Mouse (Mus musculus) right cerebral cortex, postnatal 25 days (tissue): ENCODE data around the gene Parp11.
"Not testable (repeated sequence)": the region's sequence is repeated elsewhere in the genome, so short reads cannot be mapped to it uniquely, and the experiment has no call there.

Source experiments
- DNase-seq: peaks from one replicate; pipeline ENCODE4 v3.0.0; 2022

Parp11 gene

GRCm38 (mm10) chr6:127500119-127500518 lies 53.5 kb downstream of the Parp11 start:
- DNase-seq = no peak

GRCm38 (mm10) chr6:127500806-127501205 lies 54.2 kb downstream of the Parp11 start:
- DNase-seq = no peak

DNA sequence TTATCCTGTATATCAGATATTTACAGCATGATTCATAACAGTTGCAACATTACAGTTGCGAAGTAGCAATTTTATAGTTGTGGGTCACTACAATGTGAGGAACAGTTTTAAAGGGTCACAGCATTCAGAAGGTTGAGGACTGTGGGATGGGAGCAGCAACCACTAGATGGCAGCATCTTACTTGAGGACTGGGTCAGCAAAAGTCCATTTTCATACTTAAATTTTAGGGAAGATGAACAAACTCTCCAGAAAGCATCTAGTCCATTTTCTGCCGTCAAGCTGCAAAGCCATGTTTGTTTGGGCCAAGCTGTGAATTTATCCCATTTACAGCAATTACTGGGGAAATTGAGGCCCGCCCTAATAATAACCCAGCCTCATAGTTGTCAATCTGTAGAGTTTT lies 55.9 kb downstream of the Parp11 start:
- peak; percentile 21 for DNase-seq

GRCm38 (mm10) chr6:127513776-127514175 lies 67.1 kb downstream of the Parp11 start:
- DNase-seq = not testable (repeated sequence)

DNA sequence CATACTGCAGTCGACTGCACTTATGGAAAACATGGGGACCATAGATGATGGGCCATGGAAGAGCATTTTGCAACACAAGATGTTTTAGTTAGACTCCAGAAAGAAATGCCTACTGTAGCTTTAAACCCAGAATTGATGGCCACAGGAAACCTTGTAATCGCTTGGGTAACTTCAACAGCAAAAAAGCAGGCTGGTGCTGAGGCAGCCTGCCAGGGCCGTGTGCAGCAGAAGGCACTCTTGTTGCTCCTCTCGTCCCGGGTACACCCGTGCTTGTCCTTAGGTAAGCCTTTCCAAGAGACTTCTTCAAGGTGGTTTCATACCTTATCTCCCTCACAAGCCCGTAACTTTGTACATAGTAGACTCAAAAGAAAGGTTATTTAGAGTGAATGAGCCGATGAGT lies 74.5 kb downstream of the Parp11 start:
- DNase-seq = no peak

DNA sequence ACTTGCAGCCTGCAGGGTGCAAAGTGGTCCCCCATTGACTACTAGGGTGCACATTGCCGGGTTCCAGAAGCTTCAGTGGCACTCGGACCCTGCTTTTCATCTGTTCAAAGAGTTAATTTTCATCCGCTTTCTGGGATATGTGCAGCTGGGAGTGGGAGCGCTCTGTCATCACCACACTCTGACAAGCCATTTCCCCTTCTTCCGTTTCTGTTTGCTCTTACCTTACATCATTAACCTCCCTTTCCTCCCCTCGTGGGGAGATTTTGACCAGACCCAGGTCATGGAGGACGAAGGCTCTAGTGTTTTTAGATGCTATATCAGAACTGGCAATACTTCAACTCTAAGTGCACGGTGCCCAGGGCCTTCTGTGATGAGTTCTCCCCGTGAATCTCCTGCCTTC lies 75.7 kb downstream of the Parp11 start:
- DNase-seq = no peak

DNA sequence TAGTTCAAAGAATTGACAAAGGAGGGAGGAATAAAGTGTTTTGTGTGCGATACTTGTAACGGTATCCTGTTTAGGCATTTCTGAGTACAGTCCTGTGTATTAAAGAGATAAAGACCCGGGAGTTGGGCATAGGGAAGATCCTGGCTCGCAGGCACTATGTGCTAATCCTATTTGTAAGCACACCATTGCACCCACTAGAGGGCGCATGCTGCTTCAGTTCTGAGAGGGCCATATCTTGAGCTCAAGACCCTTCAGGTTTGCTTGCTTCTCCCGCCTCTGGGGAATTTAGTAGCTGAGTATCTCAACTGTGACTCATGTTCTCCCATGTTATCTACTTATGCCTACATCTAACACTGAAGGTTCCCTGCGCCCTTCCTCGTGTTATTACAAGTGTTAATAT lies 77.8 kb downstream of the Parp11 start:
- DNase-seq = peak; percentile 22

DNA sequence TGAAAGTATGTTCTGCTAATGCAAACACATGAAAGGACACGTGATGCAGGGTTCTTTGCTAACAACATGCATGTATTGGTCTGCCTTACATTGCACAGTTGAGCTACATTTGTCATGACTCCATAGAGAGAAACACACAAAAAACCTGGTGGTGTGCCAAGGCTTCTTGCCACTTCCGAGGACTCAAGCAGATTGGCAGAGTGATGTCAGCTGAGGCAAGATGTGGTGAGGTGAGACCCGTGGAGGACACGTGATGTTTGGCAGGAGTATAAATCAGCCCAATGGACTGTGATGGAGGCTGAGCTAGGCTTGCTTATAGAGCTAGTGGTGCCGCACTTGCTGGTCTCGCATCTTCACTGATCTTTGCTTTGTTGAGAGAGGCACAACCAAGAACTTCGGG lies 82.0 kb downstream of the Parp11 start:
- DNase-seq = no peak

GRCm38 (mm10) chr6:127529451-127529850 lies 82.8 kb downstream of the Parp11 start:
- DNase-seq = no peak

GRCm38 (mm10) chr6:127530206-127530605 lies 83.6 kb downstream of the Parp11 start:
- no peak for DNase-seq

DNA sequence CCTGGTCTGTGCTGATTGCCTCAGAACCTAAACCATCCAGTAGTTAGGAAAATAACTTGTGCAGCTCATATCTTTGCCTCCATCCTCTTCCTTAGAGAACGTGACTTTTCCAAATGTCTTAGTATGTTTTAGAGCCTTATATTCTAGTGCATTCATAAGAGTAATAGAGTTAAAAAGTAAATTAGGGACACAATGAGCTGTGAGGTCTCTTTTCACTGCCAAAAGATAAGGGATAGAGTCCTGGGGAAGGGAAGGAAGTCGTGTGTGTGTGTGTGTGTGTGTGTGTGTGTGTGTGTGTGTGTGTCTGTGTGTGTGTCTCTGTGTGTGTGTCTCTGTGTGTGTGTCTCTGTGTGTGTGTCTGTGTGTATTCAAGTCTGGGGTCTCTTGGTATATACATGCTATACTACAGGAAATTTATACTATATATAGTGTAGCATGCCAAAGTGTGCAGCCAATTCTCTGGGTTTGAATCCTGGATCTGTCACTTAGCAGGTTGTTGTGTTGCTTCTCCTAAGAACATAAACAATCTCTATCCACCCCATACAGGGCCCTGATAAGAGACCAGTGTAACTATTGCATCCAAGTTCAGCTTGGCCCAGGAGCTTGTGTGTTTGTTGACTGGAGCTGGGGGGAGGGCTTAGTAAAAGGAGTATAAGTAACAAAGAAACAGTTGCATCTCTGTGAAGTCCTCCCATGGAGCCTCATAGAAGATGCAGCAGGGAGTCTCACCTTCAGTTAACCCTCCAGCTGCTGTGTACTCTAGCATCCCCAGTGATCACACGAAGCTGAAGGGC lies 85.0 kb downstream of the Parp11 start:
- no peak for DNase-seq

DNA sequence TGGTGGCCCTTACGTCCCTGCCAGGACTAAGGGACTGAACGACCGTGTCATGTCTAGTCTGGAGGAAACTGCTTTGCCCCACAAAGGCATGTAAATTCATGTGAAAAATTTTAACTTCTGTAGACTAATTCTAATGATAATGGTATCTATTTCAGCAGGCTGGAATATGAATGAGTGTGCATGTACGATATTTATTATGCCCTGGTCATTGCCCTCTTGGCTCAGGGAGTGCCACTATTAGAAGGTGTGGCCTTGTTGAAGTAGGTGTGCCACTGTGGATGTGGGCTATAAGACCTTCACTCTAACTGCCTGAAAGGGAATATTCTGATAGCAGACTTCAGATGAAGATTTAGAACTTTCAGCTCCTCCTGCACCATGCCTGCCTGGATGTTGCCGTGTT lies 85.7 kb downstream of the Parp11 start:
- no peak for DNase-seq

- DNase-seq = no peak
These were observed 87.1 kb downstream of the Parp11 start for GRCm38 (mm10) chr6:127533766-127534165.

GRCm38 (mm10) chr6:127537035-127537434 lies 90.4 kb downstream of the Parp11 start:
- DNase-seq = no peak

- DNase-seq = no peak
These were observed 91.5 kb downstream of the Parp11 start for GRCm38 (mm10) chr6:127538118-127538517.

- DNase-seq = no peak
These were observed 92.6 kb downstream of the Parp11 start for GRCm38 (mm10) chr6:127539226-127539625.

DNA sequence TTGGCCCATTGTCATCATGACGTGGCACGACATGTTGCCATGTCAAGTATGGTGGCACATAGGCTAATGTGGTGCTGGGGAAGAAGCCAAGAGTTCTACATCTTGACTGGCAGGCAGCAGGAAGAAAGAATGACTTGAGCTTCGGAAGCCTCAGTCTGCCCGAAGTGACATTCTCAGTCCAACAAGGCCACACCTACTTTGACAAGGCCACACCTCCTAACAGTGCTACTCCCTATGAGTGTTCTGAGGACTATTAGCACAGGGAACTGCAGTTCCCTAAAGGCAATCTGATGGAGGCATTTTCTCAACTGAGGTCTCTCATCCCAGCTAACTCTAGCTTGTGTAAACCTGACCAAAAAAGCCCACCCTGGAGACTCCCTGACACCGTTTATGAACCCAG lies 93.0 kb downstream of the Parp11 start:
- no peak for DNase-seq

DNA sequence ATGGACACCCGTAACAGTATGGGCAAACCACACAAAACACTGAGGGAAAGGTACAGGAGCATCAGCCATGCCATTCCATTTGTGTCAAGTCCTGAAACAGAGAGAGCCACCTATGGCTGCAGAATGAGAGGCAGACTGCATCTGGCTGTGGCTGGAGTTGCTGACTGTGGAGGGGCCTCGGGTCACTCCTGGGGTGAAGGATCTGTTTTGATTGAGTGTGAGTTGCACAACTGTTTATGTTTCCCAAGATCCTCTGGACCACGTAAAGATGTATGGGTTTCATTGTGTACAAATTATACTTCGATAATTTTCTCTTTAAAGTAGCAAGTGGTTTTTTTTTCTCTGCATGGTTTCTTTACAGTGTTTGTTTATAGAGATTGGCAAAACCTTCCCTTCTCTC lies 93.9 kb downstream of the Parp11 start:
- no peak for DNase-seq

DNA sequence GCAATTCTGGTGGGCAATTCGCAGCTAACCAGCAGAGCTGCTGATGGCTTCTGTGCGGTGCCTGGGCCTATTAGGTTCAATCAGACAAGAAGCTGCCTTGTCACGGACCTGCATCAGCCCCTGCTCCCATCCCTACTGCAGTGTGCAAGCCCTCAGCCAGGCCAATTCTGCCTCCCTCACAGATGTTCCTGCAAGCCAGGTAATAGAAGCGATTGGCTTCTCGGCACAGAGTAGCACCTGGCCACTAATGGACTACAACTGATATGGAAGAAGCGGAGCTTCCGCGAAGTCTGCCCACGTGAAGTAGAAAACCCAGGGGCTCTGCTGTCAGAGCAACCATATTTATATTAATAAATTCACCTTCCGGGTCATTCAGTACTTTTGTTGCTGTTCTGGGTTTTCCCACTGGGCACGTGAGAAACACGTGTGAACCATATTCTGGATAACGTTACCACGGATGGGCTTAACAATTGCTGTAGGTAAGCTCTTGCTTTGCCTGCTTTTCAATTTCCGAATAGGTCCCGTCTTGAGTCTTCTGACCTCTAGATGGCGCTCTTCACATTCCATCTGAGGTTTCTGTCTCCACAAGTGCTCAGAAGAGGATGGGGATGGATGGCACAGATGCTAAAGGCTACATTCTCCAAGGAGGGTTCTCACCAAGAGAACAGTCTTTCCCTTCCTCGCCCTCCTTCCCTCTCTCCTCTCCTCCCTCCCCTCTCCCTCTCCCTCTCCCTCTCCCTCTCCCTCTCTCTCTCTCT lies 95.2 kb downstream of the Parp11 start:
- DNase-seq = peak; percentile 63
